Mouse (Mus musculus) liver, embryonic 16.5 days (tissue): Measurements from ENCODE around the gene Dnajc6. TPM values are rescaled to one million over a fixed set of nuclear protein-coding genes. Genes with fewer than 3 reads are reported as not detected.

Source experiments
- ATAC-seq: fragments of 200-750 bp; cut with Nextera tagmentation; 2 replicates; pipeline ENCODE4 v1.8.0; 2017; ENCODE audit warnings: low read depth, mild to moderate bottlenecking, moderate number of reproducible peaks, moderate library complexity
- H3K27ac ChIP-seq: fragments of 300-500 bp; sonication (generic); 2 replicates; pipeline ENCODE4 v1.5.1; 2014; ENCODE audit warnings: mild to moderate bottlenecking, low read length
- H3K27me3 ChIP-seq: fragments of 300-500 bp; sonication (generic); 2 replicates; pipeline ENCODE4 v1.6.1; 2014; ENCODE audit warnings: low read depth, low read length, mixed read lengths; ENCODE audit not compliant: control insufficient read depth, insufficient read depth
- H3K36me3 ChIP-seq: fragments of 300-500 bp; sonication (generic); 2 replicates; pipeline ENCODE4 v1.6.1; 2014; ENCODE audit warnings: mild to moderate bottlenecking; ENCODE audit not compliant: control insufficient read depth, insufficient read depth
- H3K4me1 ChIP-seq: fragments of 300-500 bp; sonication (generic); 2 replicates; pipeline ENCODE4 v1.6.1; 2014; ENCODE audit warnings: low read depth, low read length, mixed read lengths; ENCODE audit not compliant: control insufficient read depth
- H3K4me2 ChIP-seq: fragments of 300-500 bp; sonication (generic); 2 replicates; pipeline ENCODE4 v1.6.1; 2014; ENCODE audit warnings: low read depth, low read length, mixed read lengths
- H3K4me3 ChIP-seq: fragments of 300-500 bp; sonication (generic); 2 replicates; pipeline ENCODE4 v1.5.1; 2014; ENCODE audit warnings: low read depth, mild to moderate bottlenecking, low read length
- H3K9ac ChIP-seq: fragments of 300-500 bp; sonication (generic); 2 replicates; pipeline ENCODE4 v1.6.1; 2014; ENCODE audit warnings: low read depth, low read length
- H3K9me3 ChIP-seq: fragments of 300-500 bp; sonication (generic); replicated peaks from 2 replicates; pipeline ENCODE4 v1.6.1; 2016; ENCODE audit warnings: low read length; ENCODE audit not compliant: control insufficient read depth
- WGBS: fragments of 180-500 bp; shearing (Covaris S2); extraction: QIAGEN DNeasy Blood & Tissue Kit; methylation state at CpG from one replicate; pipeline ENCODE4 v1.1.7; 2014; ENCODE audit not compliant: insufficient replicate concordance; 5-methylcytosine and 5-hydroxymethylcytosine counted together
- polyA plus RNA-seq: library from polyadenylated mRNA; unstranded; fragments of >200 nt; fragmentation: Nextera tagmentation; extraction: Ambion mirVana; gene quantifications from 2 replicates; pipeline ENCODE4 v1.2.1, GENCODE M21; 2015

Dnajc6 gene
- polyA plus RNA-seq, 1 experiment from 2014 or later, result 0.26 TPM

- 2% methylated on average over 33 of the region's 33 CpGs for WGBS
- H3K9ac ChIP-seq, result no peak overlapping the region
Measured at GRCm38 (mm10) chr4:101549958-101550591, 53.6 kb downstream of the Dnajc6 start.

GRCm38 (mm10) chr4:101550671-101551161 lies 54.3 kb downstream of the Dnajc6 start:
- Histone ChIP-seq H3K27ac (no peak overlapping the region), H3K9ac (no peak overlapping the region), H3K4me1 (no peaks in the 10 kb centered on the region), H3K9me3 (no peaks in the 10 kb centered on the region), H3K4me3 (no peak overlapping the region), H3K36me3 (no peaks in the 10 kb centered on the region), H3K4me2 (peak overlapping the region; percentile 39), H3K27me3 (peaks cover 18% of the 10 kb centered on the region)
- WGBS, result under 1% methylated on average over 33 of the region's 33 CpGs
- ATAC-seq, result peak; percentile 45; the same call in 1 of the 2 replicates

More at GRCm38 (mm10) chr4:101549958-101550591, 53.6 kb downstream of the Dnajc6 start:
- peak overlapping the region; percentile 39; the same call in 1 of the 2 replicates for H3K4me2 ChIP-seq
- H3K4me1 ChIP-seq, result no peaks in the 10 kb centered on the region
- ATAC-seq, result no peak
- no peaks in the 10 kb centered on the region for H3K36me3 ChIP-seq
- H3K4me3 ChIP-seq, result no peak overlapping the region
- H3K27ac ChIP-seq, result no peak overlapping the region
- H3K27me3 ChIP-seq, result peaks cover 18% of the 10 kb centered on the region
- H3K9me3 ChIP-seq, result no peaks in the 10 kb centered on the region

- WGBS, result 19% methylated on average over 4 of the region's 4 CpGs
- H3K36me3 ChIP-seq, result no peaks in the 10 kb centered on the region
- H3K9ac ChIP-seq, result no peak overlapping the region
- H3K4me3 ChIP-seq, result no peak overlapping the region
- no peaks in the 10 kb centered on the region for H3K4me1 ChIP-seq
- H3K9me3 ChIP-seq, result no peaks in the 10 kb centered on the region
- no peak for ATAC-seq
- H3K4me2 ChIP-seq, result no peak overlapping the region
- H3K27me3 ChIP-seq, result peaks cover 18% of the 10 kb centered on the region
- H3K27ac ChIP-seq, result no peak overlapping the region
Measured at GRCm38 (mm10) chr4:101551425-101551824, 55.0 kb downstream of the Dnajc6 start.

GRCm38 (mm10) chr4:101552372-101552771 lies 55.9 kb downstream of the Dnajc6 start:
- ATAC-seq, result no peak
- no peaks in the 10 kb centered on the region for H3K4me1 ChIP-seq

GRCm38 (mm10) chr4:101555016-101555415 lies 58.6 kb downstream of the Dnajc6 start:
- Histone ChIP-seq H3K36me3 (no peaks in the 10 kb centered on the region), H3K4me1 (no peaks in the 10 kb centered on the region), H3K27ac (no peak overlapping the region), H3K27me3 (peaks cover 15% of the 10 kb centered on the region), H3K9ac (no peak overlapping the region), H3K9me3 (no peaks in the 10 kb centered on the region), H3K4me3 (no peak overlapping the region), H3K4me2 (no peak overlapping the region)
- WGBS, result 60% methylated on average over 4 of the region's 4 CpGs
- no peak for ATAC-seq

More at GRCm38 (mm10) chr4:101552372-101552771, 55.9 kb downstream of the Dnajc6 start:
- Histone ChIP-seq H3K27ac (no peak overlapping the region), H3K4me2 (no peak overlapping the region), H3K27me3 (peaks cover 18% of the 10 kb centered on the region), H3K9ac (no peak overlapping the region), H3K4me3 (no peak overlapping the region), H3K36me3 (no peaks in the 10 kb centered on the region), H3K9me3 (no peaks in the 10 kb centered on the region)
- 12% methylated on average over 5 of the region's 5 CpGs for WGBS

GRCm38 (mm10) chr4:101560137-101560536 lies 63.7 kb downstream of the Dnajc6 start:
- Histone ChIP-seq H3K9me3 (no peaks in the 10 kb centered on the region), H3K9ac (no peak overlapping the region), H3K27ac (no peak overlapping the region), H3K4me1 (no peaks in the 10 kb centered on the region), H3K4me2 (no peak overlapping the region), H3K27me3 (no peaks in the 10 kb centered on the region), H3K36me3 (no peaks in the 10 kb centered on the region), H3K4me3 (no peak overlapping the region)
- WGBS, result 59% methylated on average over 4 of the region's 4 CpGs
- ATAC-seq, result no peak

GRCm38 (mm10) chr4:101562836-101563235 lies 66.4 kb downstream of the Dnajc6 start:
- Histone ChIP-seq H3K4me2 (no peak overlapping the region), H3K9me3 (no peaks in the 10 kb centered on the region), H3K36me3 (no peaks in the 10 kb centered on the region), H3K27me3 (no peaks in the 10 kb centered on the region), H3K27ac (no peak overlapping the region), H3K9ac (no peak overlapping the region), H3K4me3 (no peak overlapping the region), H3K4me1 (no peaks in the 10 kb centered on the region)
- WGBS, result 72% methylated on average over 7 of the region's 7 CpGs
- ATAC-seq, result no peak

- Histone ChIP-seq H3K4me3 (no peak overlapping the region), H3K36me3 (no peaks in the 10 kb centered on the region), H3K4me2 (no peak overlapping the region), H3K27me3 (no peaks in the 10 kb centered on the region), H3K9me3 (no peaks in the 10 kb centered on the region), H3K27ac (no peak overlapping the region), H3K4me1 (no peaks in the 10 kb centered on the region), H3K9ac (no peak overlapping the region)
- ATAC-seq, result no peak
- WGBS, result 70% methylated on average over 5 of the region's 5 CpGs
Measured at GRCm38 (mm10) chr4:101563607-101564006, 67.2 kb downstream of the Dnajc6 start.

GRCm38 (mm10) chr4:101564746-101565417 lies 68.4 kb downstream of the Dnajc6 start:
- no peak overlapping the region for H3K4me2 ChIP-seq
- H3K9ac ChIP-seq, result no peak overlapping the region
- no peak for ATAC-seq
- H3K4me3 ChIP-seq, result no peak overlapping the region
- no peaks in the 10 kb centered on the region for H3K36me3 ChIP-seq
- no peaks in the 10 kb centered on the region for H3K27me3 ChIP-seq
- 52% methylated on average over 4 of the region's 4 CpGs for WGBS
- no peak overlapping the region for H3K27ac ChIP-seq
- H3K9me3 ChIP-seq, result no peaks in the 10 kb centered on the region
- H3K4me1 ChIP-seq, result no peaks in the 10 kb centered on the region
